Mouse (Mus musculus): ENCODE data around the gene Acrv1.
"Not testable (repeated sequence)": the region's sequence is repeated elsewhere in the genome, so short reads cannot be mapped to it uniquely, and the experiment has no call there.

Gene Acrv1

DNA sequence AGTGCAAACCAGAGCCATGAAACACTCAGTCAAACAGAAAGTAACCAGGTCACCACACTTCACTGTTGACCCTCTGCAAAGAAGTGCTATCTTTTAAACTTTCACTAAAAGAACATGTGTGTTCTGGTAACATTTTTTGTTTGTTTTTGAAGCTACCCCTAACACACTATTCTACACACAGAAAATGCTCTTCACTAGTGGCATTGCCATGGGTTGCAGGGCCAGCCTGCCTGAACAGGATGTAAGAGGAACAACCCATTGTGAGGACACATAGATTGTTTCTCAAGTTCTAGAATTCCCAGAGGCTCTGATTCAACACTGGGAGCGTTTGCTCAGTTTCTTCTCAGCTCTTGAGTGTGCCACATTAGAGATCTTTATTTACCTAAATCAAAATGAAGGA is at the start of gene Acrv1:
Acrv1 (plus strand) TSS at position 301 of the 400 bp plus-strand sequence.
- DNase-seq = no peak

DNA sequence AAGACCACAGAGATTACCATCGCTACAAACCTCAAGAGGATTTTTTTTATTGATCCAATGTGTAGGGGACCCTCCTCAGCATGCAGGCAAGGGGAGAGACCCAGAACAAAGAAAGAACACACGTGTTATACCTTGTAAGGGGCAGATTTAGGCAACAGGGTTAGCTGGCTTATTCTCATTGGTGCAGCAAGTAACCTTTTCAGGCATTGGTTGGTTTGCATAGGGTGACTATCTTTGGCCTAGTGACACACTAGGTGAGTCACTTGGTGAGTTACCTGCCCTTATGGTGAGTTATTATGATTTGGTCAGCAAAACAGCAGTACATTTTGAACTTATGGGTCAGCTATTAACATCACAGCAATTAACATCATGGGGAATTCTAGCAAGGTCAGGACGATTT is 49.7 kb upstream of the Acrv1 start, which contains the start of gene A630095E13Rik:
A630095E13Rik (minus strand) TSS at position 101 of the 400 bp plus-strand sequence.
- not testable (repeated sequence) for DNase-seq

DNA sequence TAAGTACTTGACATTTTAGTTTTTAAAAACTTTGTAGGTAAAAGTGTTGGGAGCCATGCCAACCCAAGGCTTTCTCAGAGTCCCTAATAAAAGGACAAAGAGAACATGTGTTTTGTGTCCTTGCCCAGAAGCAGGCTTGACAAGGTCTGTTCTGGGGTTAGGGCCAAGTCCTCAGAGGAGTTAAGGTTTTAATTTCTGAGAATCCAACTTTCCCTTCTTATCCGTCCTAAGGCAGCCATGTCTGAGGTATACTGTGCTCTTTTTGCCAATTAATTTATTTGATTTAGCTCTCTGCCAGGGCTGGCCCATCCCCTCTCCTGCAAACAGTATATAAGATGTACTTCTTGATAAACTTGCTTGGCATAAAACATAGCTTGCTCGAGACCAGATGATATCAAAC is 11.6 kb upstream of the Acrv1 start:
- DNase-seq = no peak

DNA sequence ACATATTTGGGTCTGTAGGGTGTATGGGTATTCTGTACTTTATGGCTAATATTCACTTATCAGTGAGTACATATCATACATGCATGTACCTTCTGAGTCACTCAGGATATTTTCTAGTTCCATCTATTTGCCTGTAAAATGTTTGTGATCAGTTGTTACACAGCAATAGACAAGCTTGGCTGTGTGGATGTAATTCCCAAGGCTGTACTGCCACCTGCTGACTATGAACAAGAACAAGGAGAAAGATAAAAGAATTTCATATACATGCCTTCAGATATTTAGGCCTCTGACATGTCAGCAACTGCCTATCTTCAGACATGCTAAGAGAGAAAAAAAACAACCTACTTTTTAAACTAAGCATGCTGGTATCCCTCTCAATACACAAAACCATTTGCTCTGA is 5.7 kb upstream of the Acrv1 start:
- DNase-seq = peak in 1 of 2 experiments; percentile 2

DNA sequence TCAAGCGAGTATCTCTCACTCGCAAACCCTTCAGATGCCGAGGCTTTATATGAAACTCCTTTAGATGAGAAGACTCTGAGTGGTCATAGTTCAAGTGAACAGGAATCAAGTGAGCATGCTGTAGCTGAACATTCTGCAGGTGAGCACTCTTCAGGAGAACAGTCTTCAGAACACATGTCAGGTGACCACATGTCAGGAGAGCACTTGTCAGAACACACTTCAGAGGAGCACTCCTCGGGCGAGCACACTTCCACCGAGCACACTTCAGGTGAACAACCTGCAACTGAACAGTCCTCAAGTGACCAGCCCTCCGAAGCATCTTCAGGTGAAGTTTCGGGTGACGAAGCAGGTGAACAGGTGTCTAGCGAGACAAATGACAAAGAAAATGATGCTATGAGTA is 1.3 kb downstream of the Acrv1 start:
- no peak for DNase-seq

DNA sequence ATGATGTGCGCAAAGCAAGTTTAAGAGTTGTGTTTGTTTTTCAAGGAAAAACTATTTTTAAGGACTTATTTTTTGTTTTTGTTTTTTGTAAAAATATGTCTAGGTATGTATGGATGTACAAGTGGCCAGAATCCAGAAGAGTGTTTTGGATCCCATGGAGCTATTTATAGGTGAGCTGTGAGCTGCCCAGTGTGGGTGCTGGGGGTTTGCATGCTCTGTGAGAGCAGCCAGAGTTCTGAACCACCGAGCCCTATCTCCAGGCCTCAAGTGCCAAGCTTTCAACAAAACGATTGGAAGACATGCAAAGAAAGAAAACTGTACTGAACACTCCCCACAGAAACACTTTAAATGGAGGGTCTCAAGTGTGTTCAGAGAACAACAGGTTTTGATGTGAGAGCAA is 12.9 kb downstream of the Acrv1 start:
- DNase-seq = no peak

DNA sequence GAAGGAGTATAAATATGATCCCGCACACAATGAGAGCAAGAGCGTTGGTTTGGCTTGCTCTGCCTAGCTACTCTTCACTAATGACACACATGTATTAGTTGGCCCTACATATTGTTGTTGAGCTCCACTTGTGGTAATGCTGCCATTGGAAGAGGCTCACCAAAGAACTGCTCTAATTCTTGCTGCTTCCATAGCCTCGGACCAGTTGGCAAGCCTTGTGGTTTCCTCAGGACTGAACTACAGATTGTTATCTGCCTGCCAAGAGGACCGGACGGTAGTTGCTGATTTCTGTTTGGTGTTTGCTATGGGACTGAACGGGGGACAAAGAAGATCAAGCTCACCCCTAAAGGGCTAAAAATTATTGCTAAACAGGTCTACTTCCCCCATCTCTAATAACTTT is 14.3 kb downstream of the Acrv1 start:
- DNase-seq = no peak

DNA sequence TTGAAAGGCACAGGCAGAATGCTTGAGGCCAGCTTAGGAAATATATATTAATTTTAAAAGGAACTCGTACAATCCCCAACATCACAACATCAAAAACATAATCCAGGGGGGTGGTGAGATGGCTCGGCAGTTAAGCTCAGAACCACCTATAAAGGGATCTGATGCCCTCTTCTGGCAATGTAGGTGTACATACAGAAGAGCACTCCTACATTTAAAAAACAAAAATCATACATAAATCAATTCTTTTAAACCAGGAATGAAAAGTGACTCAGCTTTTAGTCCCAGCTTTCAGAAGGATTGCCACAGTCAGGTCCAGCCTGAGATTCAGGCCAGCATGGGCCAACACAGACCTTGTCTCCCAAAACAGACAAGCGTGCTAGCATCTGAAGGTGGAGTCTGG is 23.6 kb downstream of the Acrv1 start:
- DNase-seq = peak in 1 of 2 experiments; percentile 1

DNA sequence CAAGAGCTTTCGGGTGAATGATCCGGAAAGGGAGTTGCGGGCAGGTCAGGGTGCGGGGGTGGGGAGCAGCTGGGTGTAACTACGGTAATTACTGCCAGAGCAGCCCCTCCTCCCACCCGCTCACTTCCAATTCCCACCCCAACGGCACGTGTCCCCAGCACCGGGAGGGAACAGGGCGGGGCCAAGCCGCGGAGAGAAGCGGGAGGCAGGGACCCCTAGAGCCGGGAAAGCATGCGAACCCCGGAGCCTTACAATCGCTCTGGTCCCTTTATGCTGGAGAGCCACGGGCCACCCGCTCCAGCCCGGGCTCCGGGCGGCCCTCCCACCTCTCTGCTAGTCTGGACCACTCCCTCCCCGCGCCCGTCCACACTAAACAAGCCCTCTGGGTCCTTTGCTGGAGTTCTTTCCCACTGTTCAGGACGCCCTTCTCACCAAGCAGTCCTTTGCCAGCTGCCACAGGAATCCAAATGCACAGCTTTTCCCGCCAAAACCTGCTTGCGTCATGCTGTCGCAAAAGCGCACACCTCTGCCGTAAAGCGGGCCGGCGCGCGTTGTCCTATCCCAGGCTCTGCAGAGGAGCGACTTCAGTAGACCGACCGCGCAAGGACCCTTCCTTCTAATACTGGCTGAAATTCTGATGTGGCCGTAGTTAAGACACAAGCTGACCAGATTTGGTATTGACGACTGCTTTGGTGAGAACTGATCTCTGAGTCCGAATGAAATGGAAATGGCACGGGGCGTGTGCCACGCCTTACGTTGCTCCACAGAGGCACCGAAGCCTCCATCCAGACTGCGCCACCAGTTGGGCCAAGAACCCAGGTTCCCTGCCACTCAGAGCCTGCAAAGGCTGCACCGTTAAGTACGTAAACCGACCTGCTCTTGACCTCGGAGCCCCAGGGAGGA is 33.4 kb downstream of the Acrv1 start:
- peak; percentile 92 to 94 for DNase-seq

DNA sequence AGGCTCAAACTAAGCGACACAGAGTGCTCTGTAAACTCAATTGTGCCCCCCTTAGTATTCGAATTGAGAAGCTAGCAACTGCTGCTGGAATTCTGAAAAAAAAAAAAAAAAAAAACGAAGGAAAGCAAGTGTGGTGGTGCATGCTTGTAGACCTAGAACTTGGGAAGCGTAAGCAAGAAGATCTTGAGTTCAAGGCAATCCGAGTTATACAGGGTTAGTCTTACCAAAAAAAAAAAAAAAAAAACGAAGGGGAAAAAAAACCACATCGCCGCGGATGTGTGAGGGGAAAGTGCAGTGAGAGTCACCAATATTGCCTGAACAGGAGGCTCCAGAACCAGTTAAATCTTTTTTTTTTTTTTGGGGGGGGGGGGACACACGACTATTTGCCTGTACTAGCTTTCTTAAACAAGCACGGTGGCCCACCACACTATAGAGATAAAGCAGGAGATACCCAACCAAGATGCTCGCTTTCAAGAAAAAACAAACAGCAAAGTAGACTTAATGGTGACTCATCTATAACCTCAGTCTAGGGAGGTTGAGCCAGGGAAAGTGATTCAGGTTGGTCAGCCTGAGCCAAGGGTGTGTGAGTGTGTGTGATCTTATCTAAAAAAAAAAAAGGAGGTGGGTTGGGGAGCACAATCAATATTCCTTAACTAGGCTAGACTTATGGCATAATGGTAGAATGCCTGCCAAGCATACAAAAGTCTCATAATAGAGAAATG is 34.2 kb downstream of the Acrv1 start, which contains the start of gene Chek1:
Chek1 (minus strand) TSS at position 32 of the 722 bp plus-strand sequence.
- peak in 1 of 2 experiments; percentile 6 for DNase-seq
